Comparison of ENCODE assay signal across 14 mouse cellular contexts in the genomic region with DNA sequence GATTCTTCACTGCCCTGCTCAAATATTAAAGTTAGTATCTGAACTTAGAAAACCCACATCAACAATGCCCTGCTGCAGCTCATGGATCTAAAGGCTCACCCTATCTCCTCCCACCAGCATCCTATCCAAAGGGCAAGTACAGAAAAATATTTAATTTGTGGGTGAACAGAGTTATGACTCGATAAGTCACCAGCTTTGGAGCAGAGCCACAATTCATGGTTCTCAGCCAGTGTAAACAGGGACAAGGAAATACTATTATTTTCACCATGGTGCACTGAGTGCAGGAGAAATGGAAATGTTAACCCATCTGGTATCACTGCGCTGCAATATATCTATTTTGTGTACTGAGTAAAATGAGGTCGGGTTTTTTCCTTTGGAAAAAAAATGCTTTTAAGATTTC.
DNase-seq lines count a peak whose midpoint lies in the region; ATAC-seq and TF ChIP-seq lines count a peak whose summit lies in the region.
"Had no signal": no experiment of that assay in that cellular context is flagged by ENCODE, and none has a peak within 500 bp of the region (broad histone marks: within the 10 kb centered on the region; RNA-seq: fewer than 3 reads in every experiment).

No protein-coding gene starts in this region.

- no peaks in the 10 kb centered on the region for H3K36me3 ChIP-seq in liver, adult 2 months (ENCODE audit: control insufficient read depth, insufficient read depth, low read length)
- H3K36me3 ChIP-seq in stomach, embryonic 14.5 days (ENCODE audit: control insufficient read depth, insufficient read depth, low read length): no peaks in the 10 kb centered on the region
- H3K36me3 ChIP-seq: neural tube, embryonic 15.5 days had no signal

- no peak overlapping the region for H3K4me2 ChIP-seq in stomach, embryonic 14.5 days (replicated peaks; ENCODE audit: low read depth, low read length)
- H3K4me2 ChIP-seq: hindbrain, embryonic 14.5 days; neural tube, embryonic 15.5 days had no signal

- ATAC-seq in stomach, embryonic 14.5 days (ENCODE audit: insufficient number of reproducible peaks, insufficient read depth, low FRiP score, low read depth): peak; percentile 37; the same call in 1 of the 2 replicates
- no peak for ATAC-seq in megakaryocyte, adult 5-6 weeks (ENCODE audit: poor library complexity, severe bottlenecking)
- ATAC-seq: intestine, postnatal 0 days had no signal

- H3K27me3 ChIP-seq in liver, adult 2 months (ENCODE audit: control insufficient read depth, insufficient read depth, low read length): no peaks in the 10 kb centered on the region
- no peaks in the 10 kb centered on the region for H3K27me3 ChIP-seq in stomach, embryonic 14.5 days (ENCODE audit: control insufficient read depth, insufficient read depth, low read length)
- H3K27me3 ChIP-seq: neural tube, embryonic 15.5 days had no signal

- peaks cover 2% of the 10 kb centered on the region; the same call in 1 of the 2 replicates for H3K4me1 ChIP-seq in liver, adult 2 months (ENCODE audit: control insufficient read depth, insufficient read depth, low read length)
- no peaks in the 10 kb centered on the region for H3K4me1 ChIP-seq in stomach, embryonic 14.5 days (ENCODE audit: control insufficient read depth, insufficient read depth, low read length)
- H3K4me1 ChIP-seq: neural tube, embryonic 15.5 days had no signal

- no peak overlapping the region for H3K27ac ChIP-seq in liver, adult 2 months (replicated peaks; ENCODE audit: insufficient read depth, low read depth, low read length)
- no peak overlapping the region for H3K27ac ChIP-seq in stomach, embryonic 14.5 days (ENCODE audit: low read length)
- H3K27ac ChIP-seq: hindbrain, embryonic 14.5 days; neural tube, embryonic 15.5 days had no signal

- 60% methylated on average over 3 of the region's 3 CpGs for WGBS in liver, adult 2 months
- 77% methylated on average over 3 of the region's 3 CpGs for WGBS in stomach, embryonic 14.5 days

- no peak overlapping the region for H3K9ac ChIP-seq in liver, adult 2 months (ENCODE audit: low read depth, low read length)
- no peak overlapping the region for H3K9ac ChIP-seq in stomach, embryonic 14.5 days (replicated peaks; ENCODE audit: low read depth, low read length)
- H3K9ac ChIP-seq: hindbrain, embryonic 14.5 days; neural tube, embryonic 15.5 days had no signal

- no peak overlapping the region for H3K4me3 ChIP-seq in liver, adult 2 months (ENCODE audit: insufficient read depth, low read depth, low read length)
- H3K4me3 ChIP-seq in stomach, embryonic 14.5 days (ENCODE audit: low read depth, low read length): no peak overlapping the region
- H3K4me3 ChIP-seq: neural tube, embryonic 15.5 days had no signal

- DNase-seq in adrenal gland, postnatal 10 days: peak; percentile 19
- DNase-seq in adrenal gland, postnatal 4 days (ENCODE audit: low spot score in 2 of 2): no peak
- DNase-seq in liver, adult 2 months (ENCODE audit: extremely low read depth, low read depth, low spot score): peak; percentile 29
- no peak for DNase-seq in liver
- peak; percentile 54 for DNase-seq in fibroblast of lung, adult 2 months (ENCODE audit: low read depth)
- DNase-seq in left cerebral cortex, adult 11 months (ENCODE audit: low spot score): no peak
- DNase-seq: cerebellum, adult 9-11 months; gastrocnemius, postnatal 36 days; thymus, adult 2 months had no signal

- no peaks in the 10 kb centered on the region for H3K79me2 ChIP-seq in liver, adult 2 months (ENCODE audit: control insufficient read depth, insufficient read depth, low read length)

- no peak for TF ChIP-seq POLR2A in liver, adult 2 months (IDR thresholded peaks at IDR 0.05; ENCODE audit: extremely low read depth, insufficient read depth, low read length)

- H3K9me3 ChIP-seq in stomach, embryonic 14.5 days (ENCODE audit: control insufficient read depth, low read depth, low read length): peaks cover 3% of the 10 kb centered on the region; the same call in 1 of the 2 replicates
- H3K9me3 ChIP-seq: neural tube, embryonic 15.5 days had no signal

- TF ChIP-seq CTCF in liver, adult 2 months (IDR thresholded peaks at IDR 0.05; ENCODE audit: low read depth, low read length): no peak

Comparison
In these comparisons a context has a peak if more than half of its experiments do, and no peak if none do; other contexts are left out.
1. DNase-seq: peak in adrenal gland, postnatal 10 days (single experiment), liver, adult 2 months (single experiment) and fibroblast of lung, adult 2 months (single experiment); none in adrenal gland, postnatal 4 days (0 of 2), liver (single experiment) and left cerebral cortex, adult 11 months (single experiment).